Mouse (Mus musculus): ENCODE results near the gene Nlk.

GRCm38 (mm10) chr11:78535376-78536079 is 161.6 kb downstream of the Nlk start:
- TF ChIP-seq CTCF (IDR thresholded peaks at IDR 0.05) (no peak), EP300 (IDR thresholded peaks at IDR 0.05) (no peak; the same call in 1 of the 2 replicates)
